Mouse (Mus musculus) cortical plate, adult 2 months (tissue): ENCODE data around the gene Cmbl. TPM values are rescaled to one million over a fixed set of nuclear protein-coding genes. Genes with fewer than 3 reads are reported as not detected.

Experiments
- H3K27ac ChIP-seq: fragments of 200-500 bp; 2 replicates; pipeline ENCODE4 v1.5.1; 2012; ENCODE audit warnings: low read length, control low read depth, inconsistent platforms; ENCODE audit not compliant: insufficient read depth
- H3K4me1 ChIP-seq: fragments of 200-500 bp; 2 replicates; pipeline ENCODE4 v1.6.1; 2011; ENCODE audit warnings: low read length; ENCODE audit not compliant: control insufficient read depth, insufficient read depth
- H3K4me3 ChIP-seq: fragments of 200-500 bp; 2 replicates; pipeline ENCODE4 v1.5.1; 2011; ENCODE audit warnings: mild to moderate bottlenecking, low read length, control low read depth; ENCODE audit not compliant: insufficient read depth
- CTCF ChIP-seq: fragments of 200-500 bp; IDR thresholded peaks from 2 replicates; pipeline ENCODE4 v1.5.1; 2011; ENCODE audit warnings: mild to moderate bottlenecking, control low read depth, low read length; ENCODE audit not compliant: insufficient read depth; ENCODE audit errors: extremely low read depth
- POLR2A ChIP-seq: fragments of 200-500 bp; IDR thresholded peaks from 2 replicates; pipeline ENCODE4 v1.6.1; 2011; ENCODE audit warnings: mild to moderate bottlenecking, low read length, control low read depth; ENCODE audit not compliant: insufficient read depth; ENCODE audit errors: extremely low read depth
- polyA plus RNA-seq: library from polyadenylated mRNA; depleted of rRNA; stranded (reverse); fragments of >200 nt; gene quantifications from 2 replicates; pipeline ENCODE4 v1.2.3, GENCODE M21; 2012

The Cmbl gene
- polyA plus RNA-seq, 1 experiment = 23.8 TPM

GRCm38 (mm10) chr15:31532331-31533021 lies 32.7 kb upstream of the Cmbl start:
- H3K4me3 ChIP-seq = no peak overlapping the region
- TF ChIP-seq CTCF (no peak), POLR2A (no peak)
- no peak overlapping the region for H3K27ac ChIP-seq
- H3K4me1 ChIP-seq = peaks cover 10% of the 10 kb centered on the region

GRCm38 (mm10) chr15:31533529-31533928 lies 31.7 kb upstream of the Cmbl start:
- TF ChIP-seq CTCF (no peak), POLR2A (no peak)
- Histone ChIP-seq H3K4me3 (no peak overlapping the region), H3K4me1 (peaks cover 9% of the 10 kb centered on the region), H3K27ac (no peak overlapping the region)

- Histone ChIP-seq H3K4me3 (no peak overlapping the region), H3K27ac (no peak overlapping the region; the same call in 1 of the 2 replicates), H3K4me1 (peaks cover 9% of the 10 kb centered on the region)
- TF ChIP-seq POLR2A = no peak
These were observed 30.5 kb upstream of the Cmbl start for GRCm38 (mm10) chr15:31534421-31535258.

- no peak overlapping the region for H3K4me3 ChIP-seq
- peaks cover 9% of the 10 kb centered on the region for H3K4me1 ChIP-seq
- no peak for TF ChIP-seq POLR2A
- no peak for TF ChIP-seq CTCF
- peak overlapping the region; percentile 22; the same call in 1 of the 2 replicates for H3K27ac ChIP-seq
These were observed 29.8 kb upstream of the Cmbl start for GRCm38 (mm10) chr15:31535259-31535855.

- Histone ChIP-seq H3K4me1 (peaks cover 9% of the 10 kb centered on the region), H3K4me3 (no peak overlapping the region), H3K27ac (0 out of 2 replicates have a peak overlapping the region, but pooled peaks have one; percentile 38)
- TF ChIP-seq POLR2A (no peak), CTCF (no peak)
These were observed 29.0 kb upstream of the Cmbl start for GRCm38 (mm10) chr15:31536051-31536737.

GRCm38 (mm10) chr15:31537706-31538105 lies 27.5 kb upstream of the Cmbl start:
- H3K4me3 ChIP-seq = no peak overlapping the region
- H3K27ac ChIP-seq = no peak overlapping the region
- H3K4me1 ChIP-seq = peaks cover 11% of the 10 kb centered on the region
- no peak for TF ChIP-seq CTCF
- no peak for TF ChIP-seq POLR2A

GRCm38 (mm10) chr15:31538346-31538745 lies 26.8 kb upstream of the Cmbl start:
- no peak overlapping the region for H3K4me3 ChIP-seq
- H3K4me1 ChIP-seq = peaks cover 11% of the 10 kb centered on the region
- TF ChIP-seq CTCF (no peak), POLR2A (no peak)
- no peak overlapping the region for H3K27ac ChIP-seq

- no peak overlapping the region; the same call in 1 of the 2 replicates for H3K27ac ChIP-seq
- peaks cover 11% of the 10 kb centered on the region for H3K4me1 ChIP-seq
- TF ChIP-seq CTCF (no peak), POLR2A (no peak)
These were observed 25.3 kb upstream of the Cmbl start for GRCm38 (mm10) chr15:31539643-31540512.

More at GRCm38 (mm10) chr15:31539643-31540512, 25.3 kb upstream of the Cmbl start:
- H3K4me3 ChIP-seq = no peak overlapping the region
